ENCODE assay signal across 17 mouse cellular contexts in genomic region chr15:84669771-84670656, GRCm38 (mm10). TPM values are rescaled to one million over a fixed set of nuclear protein-coding genes. Genes with fewer than 3 reads are reported as not detected.
DNase-seq lines count a peak whose midpoint lies in the region; ATAC-seq lines count a peak whose summit lies in the region.
"Had no signal": no experiment of that assay in that cellular context is flagged by ENCODE, and none has a peak within 500 bp of the region (broad histone marks: within the 10 kb centered on the region; RNA-seq: fewer than 3 reads in every experiment).

No protein-coding gene starts in this region.

- no peak overlapping the region for H3K4me3 ChIP-seq in kidney, embryonic 14.5 days (ENCODE audit: low read length)
- H3K4me3 ChIP-seq in midbrain, embryonic 11.5 days (ENCODE audit: low read depth, low read length): no peak overlapping the region
- no peak overlapping the region for H3K4me3 ChIP-seq in midbrain, embryonic 15.5 days
- no peak overlapping the region for H3K4me3 ChIP-seq in embryonic facial prominence, embryonic 12.5 days
- H3K4me3 ChIP-seq: forebrain, embryonic 10.5 days; gastrocnemius, adult 2 months had no signal

- no peak overlapping the region for H3K4me2 ChIP-seq in kidney, embryonic 14.5 days (replicated peaks; ENCODE audit: low read depth, low read length)
- H3K4me2 ChIP-seq in midbrain, embryonic 11.5 days: no peak overlapping the region
- H3K4me2 ChIP-seq in midbrain, embryonic 15.5 days: no peak overlapping the region
- no peak overlapping the region for H3K4me2 ChIP-seq in embryonic facial prominence, embryonic 12.5 days (replicated peaks)

- 84% methylated on average over 23 of the region's 23 CpGs for WGBS in kidney, embryonic 14.5 days
- 89% methylated on average over 23 of the region's 23 CpGs for WGBS in midbrain, embryonic 11.5 days
- WGBS in midbrain, embryonic 15.5 days: 76% methylated on average over 23 of the region's 23 CpGs
- WGBS in embryonic facial prominence, embryonic 12.5 days: 80% methylated on average over 22 of the region's 23 CpGs

- H3K27ac ChIP-seq in kidney, embryonic 14.5 days (ENCODE audit: low read depth, low read length): no peak overlapping the region
- H3K27ac ChIP-seq in midbrain, embryonic 11.5 days (ENCODE audit: low read depth, low read length): no peak overlapping the region
- H3K27ac ChIP-seq in midbrain, embryonic 15.5 days: no peak overlapping the region
- H3K27ac ChIP-seq in embryonic facial prominence, embryonic 12.5 days: no peak overlapping the region
- H3K27ac ChIP-seq: forebrain, embryonic 10.5 days; gastrocnemius, adult 2 months; liver, embryonic 14.5 days had no signal

- H3K27me3 ChIP-seq in kidney, embryonic 14.5 days (ENCODE audit: control insufficient read depth, insufficient read depth, low read length): no peaks in the 10 kb centered on the region
- peaks cover 8% of the 10 kb centered on the region; the same call in 1 of the 2 replicates for H3K27me3 ChIP-seq in midbrain, embryonic 11.5 days (ENCODE audit: control insufficient read depth, insufficient read depth, low read length)
- no peaks in the 10 kb centered on the region for H3K27me3 ChIP-seq in midbrain, embryonic 15.5 days (replicated peaks)
- 0 out of 2 replicates have a peak, but pooled peaks cover 2% of the 10 kb centered on the region for H3K27me3 ChIP-seq in embryonic facial prominence, embryonic 12.5 days

- 0 out of 2 replicates have a peak overlapping the region, but pooled peaks have one; percentile 7 for H3K9ac ChIP-seq in kidney, embryonic 14.5 days (ENCODE audit: low read depth, low read length)
- no peak overlapping the region for H3K9ac ChIP-seq in midbrain, embryonic 11.5 days (ENCODE audit: low read length)
- no peak overlapping the region for H3K9ac ChIP-seq in midbrain, embryonic 15.5 days
- H3K9ac ChIP-seq in embryonic facial prominence, embryonic 12.5 days: peak overlapping the region; percentile 15; the same call in 1 of the 2 replicates
- H3K9ac ChIP-seq: liver, embryonic 14.5 days had no signal

- no peak for ATAC-seq in kidney, embryonic 14.5 days (ENCODE audit: low FRiP score, low TSS enrichment)
- no peak for ATAC-seq in midbrain, embryonic 11.5 days (ENCODE audit: low FRiP score)
- no peak for ATAC-seq in midbrain, embryonic 15.5 days (replicated peaks)
- no peak for ATAC-seq in embryonic facial prominence, embryonic 12.5 days (ENCODE audit: insufficient number of reproducible peaks, insufficient read depth, low FRiP score, low TSS enrichment)

- 0 out of 2 replicates have a peak, but pooled peaks cover 4% of the 10 kb centered on the region for H3K4me1 ChIP-seq in kidney, embryonic 14.5 days (ENCODE audit: control insufficient read depth, insufficient read depth, low read length)
- H3K4me1 ChIP-seq in midbrain, embryonic 11.5 days (ENCODE audit: control insufficient read depth, insufficient read depth, low read length): no peaks in the 10 kb centered on the region
- H3K4me1 ChIP-seq in midbrain, embryonic 15.5 days: peaks cover 14% of the 10 kb centered on the region
- peaks cover 7% of the 10 kb centered on the region; the same call in 1 of the 2 replicates for H3K4me1 ChIP-seq in embryonic facial prominence, embryonic 12.5 days

- DNase-seq in cerebellum, postnatal 14 days: peak; percentile 74
- DNase-seq in cerebellum, adult 11 months: no peak
- DNase-seq in kidney, adult 11 months: no peak
- DNase-seq in midbrain, embryonic 11.5 days (ENCODE audit: low spot score, missing footprints): peak; percentile 79
- DNase-seq in gastrocnemius, postnatal 4 days (ENCODE audit: low spot score in 2 of 2): no peak
- DNase-seq: adrenal gland, postnatal 10 days; gastrocnemius, adult 2 months; heart, postnatal 36 days; lung, postnatal 10 days; spleen, adult 18-20 months; thymus, postnatal 4 days had no signal

- no peaks in the 10 kb centered on the region for H3K9me3 ChIP-seq in kidney, embryonic 14.5 days (ENCODE audit: control insufficient read depth, low read length)
- no peaks in the 10 kb centered on the region for H3K9me3 ChIP-seq in midbrain, embryonic 11.5 days (ENCODE audit: control insufficient read depth, low read length)
- no peaks in the 10 kb centered on the region for H3K9me3 ChIP-seq in midbrain, embryonic 15.5 days
- no peaks in the 10 kb centered on the region for H3K9me3 ChIP-seq in embryonic facial prominence, embryonic 12.5 days
- H3K9me3 ChIP-seq: forebrain, embryonic 10.5 days had no signal

- no peaks in the 10 kb centered on the region for H3K36me3 ChIP-seq in kidney, embryonic 14.5 days (ENCODE audit: control insufficient read depth, insufficient read depth, low read length)
- H3K36me3 ChIP-seq in midbrain, embryonic 11.5 days (ENCODE audit: control insufficient read depth, insufficient read depth, low read length): no peaks in the 10 kb centered on the region
- no peaks in the 10 kb centered on the region for H3K36me3 ChIP-seq in midbrain, embryonic 15.5 days (replicated peaks)
- no peaks in the 10 kb centered on the region for H3K36me3 ChIP-seq in embryonic facial prominence, embryonic 12.5 days
- H3K36me3 ChIP-seq: forebrain, embryonic 10.5 days had no signal

RNA-seq across cellular contexts. Expression of gene Prr5, which starts 0.6 kb away (rescaled TPM):
- 27.2 and 34.8 TPM in 2 replicates for polyA plus RNA-seq in kidney, embryonic 14.5 days (2014; fragmentation: Nextera tagmentation; extraction: Ambion mirVana)
- 7.3 and 10.9 TPM in 2 replicates for polyA plus RNA-seq in midbrain, embryonic 11.5 days (2014; fragmentation: Nextera tagmentation; extraction: Ambion mirVana)
- polyA plus RNA-seq in midbrain, embryonic 15.5 days (2015; fragmentation: Nextera tagmentation; extraction: Ambion mirVana): 27.5 and 27.7 TPM in 2 replicates
- 20.4 and 20.7 TPM in 2 replicates for polyA plus RNA-seq in embryonic facial prominence, embryonic 12.5 days (2016; fragmentation: Nextera tagmentation; extraction: Ambion mirVana)
- total RNA-seq in gastrocnemius, postnatal 4 days (2021): 10 to 100 TPM; 22.8 to 24.6 TPM

RNA-seq across cellular contexts. Expression of gene Arhgap8, which starts 49.8 kb away (rescaled TPM):
- polyA plus RNA-seq in kidney, embryonic 14.5 days (2014; fragmentation: Nextera tagmentation; extraction: Ambion mirVana): 8.7 and 10.2 TPM in 2 replicates
- 1.1 and 1.7 TPM in 2 replicates for polyA plus RNA-seq in midbrain, embryonic 11.5 days (2014; fragmentation: Nextera tagmentation; extraction: Ambion mirVana)
- polyA plus RNA-seq in midbrain, embryonic 15.5 days (2015; fragmentation: Nextera tagmentation; extraction: Ambion mirVana): 0.59 and 0.73 TPM in 2 replicates
- polyA plus RNA-seq in embryonic facial prominence, embryonic 12.5 days (2016; fragmentation: Nextera tagmentation; extraction: Ambion mirVana): 3.9 and 4.1 TPM in 2 replicates
- total RNA-seq in gastrocnemius, postnatal 4 days (2021): under 1 TPM; 0.39 to 0.47 TPM
- total RNA-seq: megakaryocyte-erythroid progenitor cell, adult 5-6 weeks had no signal

Comparison
In these comparisons a context has a peak if more than half of its experiments do, and no peak if none do; other contexts are left out.
1. DNase-seq: peak in cerebellum, postnatal 14 days (2 of 2) and midbrain, embryonic 11.5 days (single experiment); none in cerebellum, adult 11 months (single experiment), kidney, adult 11 months (single experiment) and gastrocnemius, postnatal 4 days (0 of 2).
2. H3K9ac ChIP-seq: peak in kidney, embryonic 14.5 days (single experiment) and embryonic facial prominence, embryonic 12.5 days (single experiment); none in midbrain, embryonic 11.5 days (single experiment) and midbrain, embryonic 15.5 days (single experiment).